Mouse (Mus musculus): ENCODE measurements around the gene 4930556J24Rik. TPM values are rescaled to one million over a fixed set of nuclear protein-coding genes. Genes with fewer than 3 reads are reported as not detected.
A peak's percentile ranks its signal among the peaks of the same experiment; 100 is the strongest.
"Not testable (repeated sequence)": the region's sequence is repeated elsewhere in the genome, so short reads cannot be mapped to it uniquely, and the experiment has no call there.

4930556J24Rik gene
- total RNA-seq, 2 experiments from 2014 or later = not detected

DNA sequence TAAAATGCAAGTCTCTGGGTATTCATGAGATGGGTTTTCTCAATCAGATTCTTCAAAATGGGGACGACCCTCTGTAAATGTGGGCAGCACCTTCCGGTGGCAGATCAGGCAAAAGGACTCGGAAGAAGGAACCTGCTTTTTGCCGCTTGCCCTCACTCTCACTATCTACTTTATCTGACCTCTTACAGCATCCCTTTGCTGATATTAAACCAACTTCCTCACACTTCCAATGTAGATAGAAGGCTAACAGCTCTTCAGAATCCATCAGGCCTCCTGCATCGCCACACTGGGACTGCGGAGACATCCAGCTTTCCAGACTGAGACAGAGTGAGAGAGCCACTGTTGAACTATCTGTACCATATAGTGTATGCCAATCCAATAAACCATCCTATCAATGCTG is 53.8 kb downstream of the 4930556J24Rik start:
- intact Hi-C loops (cut with DNase I) = no loop called here
- DNase-seq = no peak

- intact Hi-C loops (cut with DNase I) = no loop called here
- DNase-seq = no peak
Observed at GRCm38 (mm10) chr11:3922115-3922514, 54.5 kb downstream of the 4930556J24Rik start.

DNA sequence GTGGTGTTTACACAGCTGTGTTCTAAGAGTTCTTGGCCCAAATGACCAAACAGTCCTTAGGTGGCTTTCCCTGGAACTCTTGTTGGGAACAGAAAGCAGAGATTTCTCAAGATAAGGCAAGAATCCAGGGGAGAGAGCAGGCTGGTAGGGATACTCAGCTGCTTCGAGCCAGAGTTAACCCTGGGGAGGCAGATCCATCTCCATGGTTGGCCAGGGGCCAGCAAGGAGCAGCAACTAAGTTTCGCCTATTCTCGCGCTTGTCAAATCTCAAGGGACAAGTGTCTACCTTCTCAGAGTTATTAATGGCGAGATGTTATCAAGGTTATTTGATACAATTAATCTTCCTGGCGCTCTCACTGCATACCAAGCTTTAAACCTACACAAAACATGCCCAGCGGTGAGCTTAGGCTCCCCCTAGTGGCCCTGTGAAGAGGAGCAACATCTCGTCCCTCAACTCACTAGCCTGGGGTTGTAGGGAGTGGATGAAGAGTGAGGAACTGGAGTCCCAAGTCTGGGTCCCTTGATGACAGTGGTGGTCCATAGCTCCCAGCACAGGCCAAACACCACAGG is 55.2 kb downstream of the 4930556J24Rik start:
- intact Hi-C loops (cut with DNase I) = no loop called here

GRCm38 (mm10) chr11:3920476-3920875 is 56.1 kb downstream of the 4930556J24Rik start:
- intact Hi-C loops (cut with DNase I) = no loop called here
- DNase-seq = no peak

More for the DNA sequence above, 55.2 kb downstream of the 4930556J24Rik start:
- DNase-seq = peak; percentile 53

GRCm38 (mm10) chr11:3918738-3919137 is 57.8 kb downstream of the 4930556J24Rik start:
- peak; percentile 60 for DNase-seq
- intact Hi-C loops (cut with DNase I) = loop anchor here (10.0 kb wide), 2 partner anchors 214 to 384 kb away; no protein-coding TSS in a partner anchor

DNA sequence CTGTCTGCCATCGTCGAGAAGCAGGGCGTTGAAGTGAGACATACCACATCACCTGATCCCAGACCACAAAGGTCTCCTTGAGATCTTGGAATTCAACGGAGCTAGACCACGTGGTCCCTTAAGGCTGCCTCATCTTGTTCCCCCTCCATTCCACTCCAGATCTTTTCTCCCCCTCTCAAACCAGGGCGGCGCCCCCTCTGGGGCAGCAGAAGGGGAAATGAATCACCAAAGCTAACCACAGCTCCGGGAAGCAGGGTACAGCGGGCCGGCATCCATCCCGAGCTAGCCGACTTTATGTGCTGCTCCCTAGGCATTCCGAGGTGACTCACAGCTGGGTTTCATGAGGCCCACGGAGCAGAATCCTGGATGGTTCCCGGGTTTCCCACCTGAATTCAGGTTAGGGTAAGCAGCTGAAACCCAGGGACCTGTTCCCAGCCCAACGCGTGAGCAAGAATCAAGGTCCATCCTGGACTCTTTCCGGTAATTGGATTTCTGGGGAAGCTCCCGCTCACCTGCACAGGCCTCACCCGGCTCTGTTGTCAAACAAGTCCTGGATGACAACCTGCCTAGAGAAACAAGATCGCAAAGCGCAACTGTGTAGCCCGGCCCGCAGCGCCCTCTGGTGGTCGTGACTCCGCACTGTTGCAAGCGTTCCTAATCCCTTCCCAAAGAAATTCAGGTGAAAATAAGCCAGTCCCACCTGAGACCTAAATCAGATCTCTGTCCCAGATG is 62.3 kb downstream of the 4930556J24Rik start, which contains the start of gene Slc35e4:
Gene Slc35e4 (minus strand): TSS at position 556 of the 732 bp plus-strand sequence.
- intact Hi-C loops (cut with DNase I) = loop anchor here (5.0 to 10.0 kb wide), 3 partner anchors 107 to 379 kb away; no protein-coding TSS in a partner anchor
- peak; percentile 87 for DNase-seq

DNA sequence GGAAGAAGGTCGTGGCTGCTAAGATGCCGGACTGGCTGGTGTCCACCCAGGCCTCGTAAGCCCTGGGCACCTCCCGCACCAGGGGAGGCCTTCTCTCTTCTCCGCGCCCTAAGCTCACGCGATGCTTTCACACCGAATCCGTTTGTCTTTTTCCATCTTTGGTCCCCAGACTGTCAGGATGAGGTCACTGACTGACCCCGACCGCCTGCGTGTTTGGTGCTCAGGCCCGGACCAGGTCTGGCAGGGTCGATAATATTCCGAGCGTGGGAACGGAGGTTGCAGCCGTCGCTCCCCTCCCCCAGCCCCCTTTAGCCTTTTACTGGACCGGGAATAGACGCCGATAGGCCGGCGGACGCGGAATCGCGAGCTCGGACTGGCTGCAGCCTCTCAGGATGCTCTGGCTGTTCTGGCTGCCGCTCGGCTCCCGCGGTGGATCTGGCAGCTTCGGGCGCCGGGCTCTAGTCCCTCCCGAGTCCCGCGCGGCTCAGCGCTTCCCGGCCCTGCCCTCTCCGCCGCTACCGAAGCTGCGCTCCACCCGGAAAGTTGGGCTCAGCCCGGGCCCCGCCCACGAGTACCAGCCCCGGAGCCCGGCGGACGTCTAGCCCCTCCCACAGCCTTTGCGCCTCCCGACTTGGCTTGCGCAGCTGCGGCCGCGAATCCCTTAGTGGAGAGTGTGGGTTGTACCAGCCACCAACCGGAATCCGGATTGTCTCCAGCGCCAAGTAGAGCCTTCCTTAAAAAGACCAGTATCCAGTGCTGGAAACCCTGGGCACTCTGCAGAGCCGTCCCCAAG is 63.1 kb downstream of the 4930556J24Rik start:
- intact Hi-C loops (cut with DNase I) = loop anchor here (5.0 to 10.0 kb wide), 3 partner anchors 106 to 379 kb away; no protein-coding TSS in a partner anchor
- DNase-seq = peak; percentile 93

- DNase-seq = peak; percentile 45
- intact Hi-C loops (cut with DNase I) = loop anchor here (5.0 to 10.0 kb wide), 3 partner anchors 106 to 378 kb away; no protein-coding TSS in a partner anchor
Observed at GRCm38 (mm10) chr11:3912875-3913271, 63.7 kb downstream of the 4930556J24Rik start.

GRCm38 (mm10) chr11:3912100-3912874 is 64.3 kb downstream of the 4930556J24Rik start:
- intact Hi-C loops (cut with DNase I) = loop anchor here (5.0 to 10.0 kb wide), 3 partner anchors 105 to 377 kb away; no protein-coding TSS in a partner anchor
- peak; percentile 71 for DNase-seq

GRCm38 (mm10) chr11:3911440-3911839 is 65.1 kb downstream of the 4930556J24Rik start:
- intact Hi-C loops (cut with DNase I) = loop anchor here (5.0 to 10.0 kb wide), 3 partner anchors 104 to 377 kb away; no protein-coding TSS in a partner anchor
- not testable (repeated sequence) for DNase-seq

- intact Hi-C loops (cut with DNase I) = loop anchor here (5.0 to 10.0 kb wide), 3 partner anchors 103 to 376 kb away; no protein-coding TSS in a partner anchor
- DNase-seq = peak; percentile 24
Observed at GRCm38 (mm10) chr11:3910513-3911310, 65.9 kb downstream of the 4930556J24Rik start.

GRCm38 (mm10) chr11:3909236-3909635 is 67.3 kb downstream of the 4930556J24Rik start:
- no peak for DNase-seq
- intact Hi-C loops (cut with DNase I) = no loop called here

- intact Hi-C loops (cut with DNase I) = no loop called here
- DNase-seq = no peak
Observed at GRCm38 (mm10) chr11:3905446-3905845, 71.1 kb downstream of the 4930556J24Rik start.

DNA sequence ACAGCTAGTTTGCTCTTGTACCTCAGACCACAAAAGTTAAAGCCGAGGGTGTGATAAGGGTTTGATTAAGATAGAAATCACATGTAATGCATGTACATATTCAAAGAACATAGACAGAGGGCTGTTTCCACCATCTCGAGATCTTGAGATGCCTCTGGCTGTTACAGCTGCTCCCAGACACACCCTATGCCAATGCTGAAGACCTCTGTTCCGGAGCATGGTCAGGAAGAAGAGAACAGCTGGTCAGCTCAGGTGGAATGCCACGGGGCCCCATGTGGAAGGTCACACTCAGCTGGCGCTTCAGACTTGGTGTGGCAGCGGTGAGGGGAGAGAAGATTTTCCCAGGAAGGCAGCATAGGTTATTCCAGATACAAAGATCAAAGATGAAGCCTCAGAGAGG is 71.9 kb downstream of the 4930556J24Rik start:
- intact Hi-C loops (cut with DNase I) = no loop called here

DNA sequence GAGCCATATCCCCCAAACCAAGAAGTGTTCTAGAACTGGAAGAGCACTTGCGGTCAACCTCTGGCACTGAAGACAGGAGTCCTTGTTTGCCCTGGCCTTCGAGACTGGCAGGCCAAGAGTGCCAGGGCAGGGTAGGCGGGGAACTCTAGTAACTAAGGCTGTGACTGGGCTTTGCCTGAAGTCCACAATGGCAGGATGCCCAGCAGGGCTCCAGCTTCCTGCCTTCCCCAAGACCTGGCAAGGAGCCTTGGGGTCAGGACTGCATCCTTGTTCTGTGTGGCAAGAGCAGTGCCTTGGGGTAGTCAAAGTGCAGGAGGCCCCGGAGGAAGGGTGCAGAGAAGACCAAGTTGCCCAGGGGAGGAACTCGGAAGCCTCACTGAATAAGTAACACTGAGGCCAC is 73.5 kb downstream of the 4930556J24Rik start:
- intact Hi-C loops (cut with DNase I) = no loop called here
- peak; percentile 63 for DNase-seq

More for the DNA sequence above, 71.9 kb downstream of the 4930556J24Rik start:
- no peak for DNase-seq

DNA sequence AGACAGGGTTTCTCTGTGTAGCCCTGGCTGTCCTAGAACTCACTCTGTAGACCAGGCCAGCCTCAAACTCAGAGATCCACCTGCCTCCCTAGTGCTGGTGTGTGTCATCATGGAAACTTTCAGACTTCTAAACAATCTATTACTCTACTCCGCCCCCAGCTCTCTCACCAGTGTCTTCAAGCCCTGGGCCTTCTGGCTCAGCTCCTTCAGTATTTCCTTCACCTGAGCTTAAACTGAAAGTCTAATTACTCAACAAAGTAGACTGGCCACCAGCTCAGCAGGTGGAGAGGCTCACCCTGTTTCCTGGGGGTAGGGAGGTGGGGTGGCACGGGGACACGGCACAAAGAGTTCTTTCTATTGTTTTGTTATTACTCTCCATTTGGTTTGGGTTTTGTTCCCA is 74.1 kb downstream of the 4930556J24Rik start:
- DNase-seq = no peak
- intact Hi-C loops (cut with DNase I) = no loop called here

- DNase-seq = no peak
- intact Hi-C loops (cut with DNase I) = no loop called here
Observed at GRCm38 (mm10) chr11:3900296-3900695, 76.3 kb downstream of the 4930556J24Rik start.

- DNase-seq = no peak
- intact Hi-C loops (cut with DNase I) = no loop called here
Observed at GRCm38 (mm10) chr11:3895933-3896332, 80.6 kb downstream of the 4930556J24Rik start.

- intact Hi-C loops (cut with DNase I) = no loop called here
- DNase-seq = no peak
Observed at GRCm38 (mm10) chr11:3895458-3895857, 81.1 kb downstream of the 4930556J24Rik start.

Measured in left cerebral cortex, postnatal 4 days (tissue).